Mouse (Mus musculus) right cerebral cortex, postnatal 10 days (tissue): ENCODE data around the gene Kcnk10.
A peak's percentile ranks its signal among the peaks of the same experiment; 100 is the strongest.

Experiments used
- DNase-seq, 2 experiments: peaks; one replicate each; pipeline ENCODE4 v3.0.0; 2021; ENCODE audit warnings: low spot score in 2 of 2

Kcnk10 gene

GRCm38 (mm10) chr12:98571896-98572680, 6.0 kb downstream of the Kcnk10 start:
- DNase-seq, result no peak

GRCm38 (mm10) chr12:98569380-98569779, 8.7 kb downstream of the Kcnk10 start:
- no peak for DNase-seq

GRCm38 (mm10) chr12:98567877-98568276, 10.2 kb downstream of the Kcnk10 start:
- no peak for DNase-seq

DNA sequence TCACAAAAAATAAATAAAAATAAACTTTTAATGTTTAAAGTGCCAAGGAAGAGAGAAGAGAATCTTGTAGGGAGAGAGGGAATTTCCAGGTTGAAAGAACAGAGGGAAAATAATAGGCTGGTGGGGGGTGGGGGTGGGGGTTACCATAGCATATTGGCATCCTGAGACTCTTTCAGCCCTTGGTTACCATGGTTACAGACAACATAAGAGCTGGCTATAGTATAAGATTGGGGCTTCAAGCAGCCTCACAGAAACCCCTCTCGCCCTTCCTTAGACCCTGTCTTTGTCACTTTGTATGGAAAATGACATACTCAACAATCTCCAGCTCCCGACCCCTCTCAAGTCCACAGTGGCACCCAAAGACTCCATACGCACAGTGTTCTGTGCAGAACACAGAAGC, 13.7 kb downstream of the Kcnk10 start:
- no peak for DNase-seq

DNA sequence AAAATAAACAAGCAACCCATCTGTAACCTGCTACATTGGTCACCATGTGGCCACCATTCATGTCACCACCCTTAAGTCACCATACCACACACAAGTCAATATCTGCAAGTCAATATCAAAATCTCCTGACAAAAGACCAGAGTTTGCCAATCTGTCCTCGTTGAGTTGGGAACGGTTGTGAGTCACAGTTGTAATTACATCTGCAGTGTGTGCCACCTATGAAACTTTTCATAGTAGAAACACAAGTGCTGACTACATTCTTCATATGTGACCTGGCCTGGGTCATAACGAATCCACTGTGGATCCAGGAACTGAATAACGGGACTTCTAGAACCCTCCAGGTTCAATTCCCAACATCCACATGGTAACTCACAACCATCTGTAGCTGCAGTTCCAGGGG, 14.8 kb downstream of the Kcnk10 start:
- DNase-seq, result no peak

DNA sequence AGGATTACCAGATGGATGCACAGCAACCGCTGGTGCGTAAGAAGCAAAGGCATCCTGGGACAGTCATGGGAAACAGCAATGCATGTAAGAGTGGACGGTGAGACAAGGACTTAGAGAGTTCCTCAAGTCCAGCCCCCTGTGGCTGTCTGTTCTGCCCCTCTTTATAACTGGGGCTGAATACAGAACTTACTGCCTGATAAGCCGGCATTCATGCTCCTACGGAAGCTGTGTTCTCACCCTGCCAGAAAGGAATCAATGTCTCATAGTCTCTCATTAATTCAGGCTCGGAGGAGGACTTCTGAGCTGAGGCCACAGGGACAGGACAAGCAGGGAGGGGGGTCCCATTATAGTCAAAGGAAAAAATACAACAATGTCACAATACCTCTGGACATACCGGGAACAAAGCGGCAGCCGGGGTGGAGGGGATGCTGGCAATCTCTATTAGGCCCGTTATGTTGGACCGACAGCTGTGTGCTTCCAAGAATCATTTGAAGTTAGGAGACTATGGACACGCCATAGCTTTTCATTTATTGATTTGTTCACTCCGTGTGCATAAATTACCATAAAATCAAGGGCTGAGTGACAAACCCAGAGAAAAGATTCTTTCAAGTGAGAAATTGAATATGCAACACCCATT, 15.7 kb downstream of the Kcnk10 start:
- peak in 1 of 2 experiments; percentile 50 for DNase-seq

DNA sequence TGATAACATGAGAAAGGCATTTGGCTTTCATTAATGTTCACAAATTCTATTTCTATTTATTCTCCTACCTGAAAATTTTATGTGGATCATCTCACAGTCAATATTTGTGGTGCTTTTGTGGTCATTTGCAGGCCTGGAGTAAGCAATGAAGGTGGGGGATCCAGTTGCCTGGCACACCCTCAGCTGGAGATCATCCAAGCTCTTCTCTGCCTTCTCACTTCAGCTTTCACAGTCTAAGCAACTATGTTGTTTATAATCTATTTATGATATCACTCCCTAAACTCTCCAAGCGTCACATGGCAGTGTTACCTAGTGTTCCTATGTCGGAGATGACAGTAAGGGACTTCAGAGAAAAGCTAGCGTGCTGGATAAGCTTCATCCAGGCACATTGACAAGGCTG, 18.1 kb downstream of the Kcnk10 start:
- DNase-seq, result no peak

GRCm38 (mm10) chr12:98557013-98557677, 21.0 kb downstream of the Kcnk10 start:
- no peak for DNase-seq

GRCm38 (mm10) chr12:98549981-98550380, 28.1 kb downstream of the Kcnk10 start:
- DNase-seq, result no peak

GRCm38 (mm10) chr12:98548141-98548540, 30.0 kb downstream of the Kcnk10 start:
- no peak for DNase-seq

- DNase-seq, result no peak
Observed at GRCm38 (mm10) chr12:98545875-98546274, 32.2 kb downstream of the Kcnk10 start.

GRCm38 (mm10) chr12:98545251-98545560, 32.9 kb downstream of the Kcnk10 start:
- peak; percentile 83 to 90 for DNase-seq

DNA sequence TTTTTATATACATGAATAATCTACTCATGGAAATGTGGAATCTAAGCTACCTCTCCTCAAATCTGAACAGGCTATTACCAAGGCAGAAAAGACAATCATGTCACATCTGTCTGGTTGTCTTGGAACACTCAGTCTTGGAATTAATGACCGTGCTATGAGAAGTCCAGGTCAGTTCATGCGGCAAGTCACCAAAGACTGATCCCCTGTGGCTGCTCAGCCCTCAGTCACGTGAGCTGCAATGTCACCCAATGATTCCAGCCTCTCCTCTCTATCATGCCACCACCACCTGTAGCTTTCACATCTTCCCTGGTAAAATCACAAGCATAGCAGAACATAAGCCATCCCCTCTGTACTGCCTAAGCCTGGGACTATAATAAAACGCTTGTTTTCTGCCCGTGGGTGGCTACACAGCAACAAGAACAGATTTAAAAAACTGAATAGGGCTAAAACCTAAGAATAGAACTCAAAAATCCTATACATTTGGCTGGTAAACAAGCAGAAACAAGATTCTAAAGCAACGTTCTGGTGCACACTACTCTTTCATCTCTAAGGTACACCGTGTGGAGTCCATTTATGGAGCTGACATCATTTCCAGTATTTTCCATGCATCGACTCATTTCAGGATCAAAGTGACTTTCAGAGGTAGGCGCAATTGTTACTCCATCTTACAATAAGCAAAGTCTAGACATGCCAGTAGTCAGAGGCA, 33.4 kb downstream of the Kcnk10 start:
- DNase-seq, result no peak

GRCm38 (mm10) chr12:98536760-98537159, 41.4 kb downstream of the Kcnk10 start:
- DNase-seq, result no peak

DNA sequence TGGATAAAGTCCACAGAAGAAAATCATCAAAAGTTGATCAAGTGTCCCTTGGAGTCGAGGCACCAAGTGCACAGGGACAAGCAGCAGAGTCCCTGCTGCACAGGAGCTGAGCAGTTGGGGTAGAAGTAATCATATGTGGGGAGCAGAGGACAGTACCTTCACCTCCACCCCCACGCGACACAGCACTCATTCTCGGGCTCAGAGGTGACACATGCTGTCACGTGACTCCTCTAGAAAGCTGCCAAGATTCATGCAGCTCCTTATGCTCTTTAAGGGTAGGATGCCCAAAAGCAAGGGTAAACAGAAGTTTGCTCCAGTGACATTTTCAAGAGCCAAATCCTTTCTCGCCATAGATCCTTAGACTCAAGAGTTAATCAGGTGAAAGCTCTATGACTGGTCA, 42.1 kb downstream of the Kcnk10 start:
- DNase-seq, result no peak

DNA sequence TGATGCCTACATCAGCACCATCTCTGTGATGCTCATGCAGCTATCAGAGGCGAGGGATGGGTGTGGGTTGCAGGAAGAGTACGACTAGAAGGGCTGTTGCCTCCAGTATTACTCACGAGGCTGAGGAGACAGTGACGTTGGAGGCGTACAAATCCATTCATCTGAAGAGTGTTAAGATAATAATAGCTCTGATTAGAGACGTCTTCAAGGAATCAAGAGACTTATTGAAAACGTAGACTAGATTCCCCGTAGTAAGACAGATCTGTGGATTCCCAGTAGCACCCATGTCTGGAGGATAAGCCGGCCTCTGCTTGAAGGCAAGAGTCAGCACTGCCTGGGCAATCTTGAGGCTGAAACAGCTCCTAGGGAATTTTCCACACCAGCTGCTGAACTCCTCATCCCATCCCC, 42.6 kb downstream of the Kcnk10 start:
- peak; percentile 51 to 62 for DNase-seq

DNA sequence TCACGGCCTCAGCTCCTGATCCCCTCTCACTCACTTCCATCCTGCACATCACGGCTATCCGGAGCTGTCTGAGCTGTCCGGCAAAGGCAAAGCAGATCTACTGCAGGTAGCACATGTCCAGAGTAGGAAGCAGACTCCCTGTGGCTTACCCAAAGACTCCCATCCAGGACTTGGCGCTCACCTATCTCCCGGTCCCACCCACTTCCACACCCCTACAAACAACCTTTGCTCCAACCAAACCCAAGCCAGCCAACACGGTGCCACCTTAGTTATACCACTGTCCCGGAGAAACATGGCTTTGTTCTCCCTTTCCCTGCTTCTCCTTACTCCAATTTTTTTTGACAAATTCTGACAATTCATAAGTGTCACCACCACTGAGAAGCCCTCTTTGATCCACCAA, 49.5 kb downstream of the Kcnk10 start:
- no peak for DNase-seq

- DNase-seq, result no peak
Observed at GRCm38 (mm10) chr12:98525361-98525760, 52.7 kb downstream of the Kcnk10 start.

DNA sequence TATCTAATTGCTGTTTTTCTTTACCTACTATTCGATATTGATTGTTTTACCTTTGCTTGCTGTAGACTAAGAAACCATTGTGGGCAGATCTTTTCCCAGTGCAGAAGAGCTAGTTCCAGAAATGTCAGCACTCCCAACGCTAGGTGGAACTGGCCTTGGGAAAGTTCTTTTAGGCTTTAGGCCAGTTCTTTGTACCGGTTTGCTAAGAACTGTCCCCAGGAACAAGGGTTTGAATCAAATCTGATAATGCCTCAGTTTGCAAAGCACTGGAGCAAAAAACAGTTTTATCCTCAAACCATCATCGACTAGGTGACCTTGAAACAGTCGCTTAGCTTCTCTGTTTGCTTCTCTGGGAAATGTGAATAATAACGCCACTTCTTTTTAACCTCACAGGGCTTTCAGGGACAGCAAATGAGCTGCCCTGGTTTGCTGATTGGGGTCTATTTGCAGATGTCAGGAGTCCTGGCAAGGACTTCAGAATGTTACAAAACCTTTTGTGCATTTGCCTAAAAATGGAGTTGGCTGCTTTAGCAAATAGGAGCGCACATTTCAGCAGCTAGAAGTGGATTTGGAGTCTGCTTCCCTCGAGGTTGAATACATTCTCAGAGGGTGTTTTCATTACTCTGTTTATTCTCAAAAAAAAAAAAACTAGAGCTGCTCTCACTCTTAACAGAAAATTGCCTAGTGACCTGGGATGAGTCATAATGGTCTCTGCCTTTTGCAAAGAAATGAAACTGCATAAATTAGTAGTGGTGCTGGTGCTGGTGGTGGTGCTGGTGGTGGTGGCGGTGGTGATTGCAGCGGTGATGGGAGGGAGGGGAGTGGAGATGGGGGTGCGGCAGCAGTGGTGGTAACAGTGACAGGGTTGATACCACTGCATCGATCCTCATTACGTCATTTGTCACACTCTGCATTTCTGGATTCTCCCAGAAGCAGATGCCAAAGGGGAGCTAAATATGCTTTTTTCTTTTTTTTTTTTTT, 53.5 kb downstream of the Kcnk10 start:
- no peak for DNase-seq

DNA sequence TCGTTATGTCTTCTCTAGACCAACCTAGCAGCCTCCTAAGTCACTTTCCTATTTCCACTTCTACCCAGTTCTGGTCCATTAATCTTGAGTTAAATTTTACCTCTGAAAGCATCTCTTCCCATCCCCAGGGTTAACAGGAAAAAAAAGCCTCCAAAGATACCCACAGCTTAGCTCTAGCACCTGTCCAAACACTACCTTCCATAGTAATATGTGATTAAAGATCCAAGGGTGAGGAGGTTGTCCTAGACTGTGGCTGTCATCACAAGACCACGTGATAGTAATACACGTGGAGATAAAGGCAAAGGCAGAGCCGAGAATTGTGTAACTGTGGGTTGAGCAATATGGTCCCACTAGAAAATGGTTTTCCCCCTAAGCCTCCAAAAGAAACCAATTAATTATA, 56.8 kb downstream of the Kcnk10 start:
- DNase-seq, result no peak

- DNase-seq, result no peak
Observed at GRCm38 (mm10) chr12:98520568-98520931, 57.6 kb downstream of the Kcnk10 start.
